Mouse (Mus musculus) CH12.LX (cell line): ENCODE measurements around the gene Csrp2. TPM values are rescaled to one million over a fixed set of nuclear protein-coding genes. Genes with fewer than 3 reads are reported as not detected.

ENCODE experiments used
- DNase-seq: peaks from one replicate; pipeline ENCODE4 v3.0.0-alpha.2; 2013; ENCODE audit errors: extremely low read depth
- H3K27ac ChIP-seq: 2 replicates; pipeline ENCODE4 v1.5.1; 2012; ENCODE audit warnings: low read depth, mild to moderate bottlenecking, control low read depth, moderate library complexity; ENCODE audit not compliant: insufficient read depth
- H3K27me3 ChIP-seq: replicated peaks from 2 replicates; pipeline ENCODE3; 2012; ENCODE audit warnings: inconsistent platforms
- H3K36me3 ChIP-seq, 2 experiments: replicated peaks in 1 of 2; 2 replicates each; pipeline versions ENCODE3 to v1.6.1; 2012; ENCODE audit warnings: inconsistent platforms in 1 of 2, low read length in 1 of 2, mild to moderate bottlenecking in 1 of 2, mixed read lengths in 1 of 2, moderate library complexity in 1 of 2; ENCODE audit not compliant: control insufficient read depth in 1 of 2, insufficient read depth in 1 of 2
- H3K4me1 ChIP-seq, 2 experiments: 2 replicates each; pipeline ENCODE4 v1.6.1; 2012; ENCODE audit warnings: inconsistent platforms in 1 of 2, moderate library complexity in 1 of 2; ENCODE audit not compliant: insufficient read depth in 2 of 2, control insufficient read depth in 1 of 2
- H3K4me2 ChIP-seq: 2 replicates; pipeline ENCODE4 v1.6.1; 2012; ENCODE audit warnings: low read depth, mild to moderate bottlenecking, control low read depth; ENCODE audit not compliant: poor library complexity, insufficient read depth, severe bottlenecking
- H3K4me3 ChIP-seq, 3 experiments: fragments of 150-350 bp in 1 of 3; sonication (generic) in 1 of 3; replicated peaks in 1 of 3; 2 replicates each; pipeline versions ENCODE3 to v1.5.1; 2011 to 2012; ENCODE audit warnings: low read depth in 2 of 3, low read length in 2 of 3, mild to moderate bottlenecking in 2 of 3, moderate library complexity in 2 of 3, control low read depth in 1 of 3, improper control_type of control experiment in 1 of 3, inconsistent platforms in 1 of 3, mixed read lengths in 1 of 3; ENCODE audit not compliant: poor library complexity in 1 of 3
- H3K79me2 ChIP-seq: replicated peaks from 2 replicates; pipeline ENCODE4 v1.6.1; 2012; ENCODE audit warnings: mild to moderate bottlenecking, moderate library complexity; ENCODE audit not compliant: control insufficient read depth, poor library complexity, insufficient read depth, severe bottlenecking; ENCODE audit errors: extremely low read depth
- H3K9ac ChIP-seq: 2 replicates; pipeline ENCODE4 v1.6.1; 2012; ENCODE audit warnings: low read depth, mild to moderate bottlenecking, control low read depth, moderate library complexity; ENCODE audit not compliant: insufficient read depth
- H3K9me3 ChIP-seq: replicated peaks from 2 replicates; pipeline ENCODE3; 2012; ENCODE audit warnings: low read length, inconsistent platforms, mixed read lengths
- BHLHE40 ChIP-seq: IDR thresholded peaks from 2 replicates; pipeline ENCODE4 v1.6.1; 2011; ENCODE audit warnings: mild to moderate bottlenecking, low read depth, low read length, improper control_type of control experiment
- CHD1 ChIP-seq: IDR thresholded peaks from 2 replicates; pipeline ENCODE4 v1.6.1; 2012; ENCODE audit warnings: low read depth, low read length, improper control_type of control experiment, inconsistent platforms
- CHD2 ChIP-seq: IDR thresholded peaks from 2 replicates; pipeline ENCODE4 v1.6.1; 2011; ENCODE audit warnings: low read length, improper control_type of control experiment
- CTCF ChIP-seq, 2 experiments: IDR thresholded peaks in 1 of 2; conservative IDR thresholded peaks in 1 of 2; 2 replicates each; pipeline ENCODE4 v1.5.1; 2011 to 2012; ENCODE audit warnings: low read depth in 2 of 2, low read length in 2 of 2, improper control_type of control experiment in 1 of 2, inconsistent platforms in 1 of 2, mild to moderate bottlenecking in 1 of 2, moderate library complexity in 1 of 2
- E2F4 ChIP-seq: IDR thresholded peaks from 2 replicates; pipeline ENCODE4 v1.6.1; 2011; ENCODE audit warnings: low read depth, low read length, improper control_type of control experiment; ENCODE audit not compliant: insufficient replicate concordance
- ELF1 ChIP-seq: IDR thresholded peaks from 2 replicates; pipeline ENCODE4 v1.6.1; 2014; ENCODE audit warnings: low read depth, mild to moderate bottlenecking, inconsistent platforms, low read length, improper control_type of control experiment
- EP300 ChIP-seq: IDR thresholded peaks from 2 replicates; pipeline ENCODE4 v1.6.1; 2011; ENCODE audit warnings: low read length, improper control_type of control experiment
- ETS1 ChIP-seq: conservative IDR thresholded peaks from 2 replicates; pipeline ENCODE4 v1.6.1; 2012; ENCODE audit warnings: low read depth, mild to moderate bottlenecking, inconsistent platforms, low read length, improper control_type of control experiment, moderate library complexity
- GABPA ChIP-seq: IDR thresholded peaks from 2 replicates; pipeline ENCODE4 v1.6.1; 2012; ENCODE audit warnings: low read depth, low read length, improper control_type of control experiment, inconsistent platforms; ENCODE audit not compliant: insufficient replicate concordance
- HCFC1 ChIP-seq: IDR thresholded peaks from 2 replicates; pipeline ENCODE4 v1.6.1; 2012; ENCODE audit warnings: low read depth, mild to moderate bottlenecking, inconsistent platforms, low read length, improper control_type of control experiment
- IRF4 ChIP-seq: IDR thresholded peaks from 2 replicates; pipeline ENCODE4 v1.6.1; 2014; ENCODE audit warnings: low read depth, mild to moderate bottlenecking, inconsistent platforms, low read length, improper control_type of control experiment
- JUND ChIP-seq: conservative IDR thresholded peaks from 2 replicates; pipeline ENCODE4 v1.6.1; 2011; ENCODE audit warnings: low read depth, low read length, improper control_type of control experiment
- MAFK ChIP-seq: IDR thresholded peaks from 2 replicates; pipeline ENCODE4 v1.6.1; 2011; ENCODE audit warnings: low read length, improper control_type of control experiment; ENCODE audit not compliant: insufficient replicate concordance
- MAX ChIP-seq: IDR thresholded peaks from 2 replicates; pipeline ENCODE4 v1.6.1; 2011; ENCODE audit warnings: low read length, improper control_type of control experiment
- MAZ ChIP-seq: IDR thresholded peaks from 2 replicates; pipeline ENCODE4 v1.6.1; 2012; ENCODE audit warnings: low read depth, mild to moderate bottlenecking, inconsistent platforms, low read length, improper control_type of control experiment, moderate library complexity
- MEF2A ChIP-seq: IDR thresholded peaks from 2 replicates; pipeline ENCODE4 v1.6.1; 2014; ENCODE audit warnings: low read depth, mild to moderate bottlenecking, inconsistent platforms, low read length, improper control_type of control experiment, borderline replicate concordance
- MYC ChIP-seq: IDR thresholded peaks from 2 replicates; pipeline ENCODE4 v1.6.1; 2011; ENCODE audit warnings: low read depth, mild to moderate bottlenecking, improper control_type of control experiment, low read length
- NELFE ChIP-seq: IDR thresholded peaks from 2 replicates; pipeline ENCODE4 v1.6.1; 2011; ENCODE audit warnings: low read depth, low read length, improper control_type of control experiment
- NRF1 ChIP-seq: IDR thresholded peaks from 2 replicates; pipeline ENCODE4 v1.6.1; 2014; ENCODE audit warnings: low read depth, mild to moderate bottlenecking, inconsistent platforms, low read length, improper control_type of control experiment, moderate library complexity
- RAD21 ChIP-seq: IDR thresholded peaks from 2 replicates; pipeline ENCODE4 v1.6.1; 2011; ENCODE audit warnings: low read depth, mild to moderate bottlenecking, low read length, improper control_type of control experiment, moderate library complexity
- SIN3A ChIP-seq: IDR thresholded peaks from 2 replicates; pipeline ENCODE4 v1.6.1; 2012; ENCODE audit warnings: low read length, improper control_type of control experiment, inconsistent platforms
- TBP ChIP-seq: conservative IDR thresholded peaks from 2 replicates; pipeline ENCODE4 v1.6.1; 2011; ENCODE audit warnings: low read depth, low read length, improper control_type of control experiment
- TCF12 ChIP-seq: IDR thresholded peaks from 2 replicates; pipeline ENCODE4 v1.6.1; 2014; ENCODE audit warnings: low read depth, mild to moderate bottlenecking, inconsistent platforms, low read length, improper control_type of control experiment
- UBTF ChIP-seq: IDR thresholded peaks from 2 replicates; pipeline ENCODE4 v1.6.1; 2012; ENCODE audit warnings: low read depth, mild to moderate bottlenecking, inconsistent platforms, low read length, improper control_type of control experiment, moderate library complexity
- USF1 ChIP-seq: IDR thresholded peaks from 2 replicates; pipeline ENCODE4 v1.6.1; 2014; ENCODE audit warnings: low read depth, mild to moderate bottlenecking, inconsistent platforms, low read length, improper control_type of control experiment
- USF2 ChIP-seq: conservative IDR thresholded peaks from 2 replicates; pipeline ENCODE4 v1.6.1; 2011; ENCODE audit warnings: low read depth, low read length, improper control_type of control experiment
- ZC3H11A ChIP-seq: IDR thresholded peaks from 2 replicates; pipeline ENCODE4 v1.6.1; 2012; ENCODE audit warnings: low read depth, mild to moderate bottlenecking, inconsistent platforms, low read length, improper control_type of control experiment
- dilution Hi-C: fragments of 300-500 bp; cut with MboI; formaldehyde crosslinking; loops from 2 replicates; pipeline ENCODE4 v1.14.3; 2020; ENCODE audit warnings: low sequenced_read_pairs; ENCODE audit not compliant: extremely low pct_unique_long_range_greater_than_20kb, extremely low pct_ligation_motif_present
- in situ Hi-C: fragments of 300-500 bp; cut with MboI; formaldehyde crosslinking; loops from 3 replicates; pipeline ENCODE4 v1.14.3; 2019; ENCODE audit warnings: low sequenced_read_pairs, low pct_ligation_motif_present, low pct_unique_long_range_greater_than_20kb, mixed read lengths
- polyA plus RNA-seq: library from polyadenylated mRNA; unstranded; fragments of >175 nt; gene quantifications from 2 replicates; pipeline ENCODE4 v1.2.1, GENCODE M21; 2012; ENCODE audit warnings: low read depth; ENCODE audit not compliant: insufficient read length
- total RNA-seq, 2 experiments: library from RNA; depleted of rRNA; stranded (reverse); fragments of 300-350 nt in 1 of 2; fragments of >200 nt in 1 of 2; gene quantifications; 2 replicates each; pipeline ENCODE4 v1.2.3; 2012 to 2014

Csrp2 gene
- total and polyA plus RNA-seq, 3 experiments: 0.82 to 1.3 (median 0.87) TPM

- dilution Hi-C loops: no loop called here
Observed at GRCm38 (mm10) chr10:110918414-110919391, 886 bp upstream of the Csrp2 start.

DNA sequence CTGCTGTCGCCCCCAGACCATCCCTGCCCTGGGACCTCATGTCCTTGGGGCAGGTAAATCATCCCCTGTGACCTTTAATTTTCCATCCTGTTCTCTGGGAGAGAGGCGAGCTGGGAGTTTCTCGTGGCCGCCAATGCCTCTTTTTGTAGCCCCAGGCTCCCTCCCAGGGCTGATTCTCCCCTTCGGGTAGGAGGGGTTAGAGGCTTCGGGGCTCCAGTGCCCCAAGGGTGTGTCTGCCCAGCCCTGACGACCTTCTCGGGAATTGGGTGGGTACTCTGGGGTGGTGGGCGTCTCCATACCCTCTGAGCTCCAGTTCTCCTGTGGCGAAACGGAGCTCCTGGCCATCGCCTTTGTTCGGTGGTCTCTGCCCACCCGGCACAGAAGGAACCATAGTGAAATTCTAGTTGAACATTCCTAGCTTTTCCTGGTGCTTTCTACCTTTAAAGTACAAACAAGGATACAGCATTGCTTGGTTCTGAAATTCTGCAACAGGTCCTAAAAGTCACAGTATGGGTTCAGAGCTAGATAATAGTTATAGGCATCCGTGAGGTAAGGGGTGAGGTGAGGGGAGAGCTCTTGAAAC is 870 bp downstream of the Csrp2 start:
- peak overlapping the region in 2 of 3 experiments; percentile 30 to 31 for H3K4me3 ChIP-seq
- H3K79me2 ChIP-seq: no peaks in the 10 kb centered on the region
- TF ChIP-seq RAD21: no peak
- no peak for TF ChIP-seq SIN3A
- TF ChIP-seq IRF4: no peak
- TF ChIP-seq TBP: no peak
- TF ChIP-seq CTCF (conservative IDR thresholded peaks at IDR 0.05 in 1 of 2, IDR thresholded peaks at IDR 0.05 in 1 of 2; ENCODE audit: low read depth in 2 of 2, low read length in 2 of 2): no peak
- no peak for TF ChIP-seq USF1
- no peak for TF ChIP-seq JUND
- TF ChIP-seq UBTF: no peak
- TF ChIP-seq E2F4: no peak
- no peak for TF ChIP-seq NELFE
- no peak for TF ChIP-seq MAZ
- no peak for TF ChIP-seq CHD2
- no peak for TF ChIP-seq HCFC1
- no peak for TF ChIP-seq USF2
- TF ChIP-seq GABPA: no peak
- TF ChIP-seq BHLHE40: no peak
- no peak for TF ChIP-seq MEF2A
- TF ChIP-seq MYC: no peak
- DNase-seq: no peak
- dilution Hi-C loops (no loop called here), in situ Hi-C loops (no loop called here)
- no peak overlapping the region for H3K27ac ChIP-seq
- no peaks in the 10 kb centered on the region for H3K4me1 ChIP-seq
- peak overlapping the region; percentile 79 for H3K4me2 ChIP-seq
- H3K9ac ChIP-seq: no peak overlapping the region
- H3K9me3 ChIP-seq: peaks cover 5% of the 10 kb centered on the region
- no peaks in the 10 kb centered on the region for H3K36me3 ChIP-seq
- H3K27me3 ChIP-seq: no peaks in the 10 kb centered on the region

More at GRCm38 (mm10) chr10:110918414-110919391, 886 bp upstream of the Csrp2 start:
- H3K4me1 ChIP-seq: no peaks in the 10 kb centered on the region
- in situ Hi-C loops: no loop called here
- H3K27ac ChIP-seq: no peak overlapping the region
- H3K79me2 ChIP-seq: no peaks in the 10 kb centered on the region
- no peaks in the 10 kb centered on the region for H3K36me3 ChIP-seq
- no peak for DNase-seq
- no peak overlapping the region for H3K4me3 ChIP-seq
- no peaks in the 10 kb centered on the region for H3K27me3 ChIP-seq
- peaks cover 5% of the 10 kb centered on the region for H3K9me3 ChIP-seq
- H3K9ac ChIP-seq: no peak overlapping the region
- TF ChIP-seq ZC3H11A (no peak), TBP (no peak), CTCF (conservative IDR thresholded peaks at IDR 0.05 in 1 of 2, IDR thresholded peaks at IDR 0.05 in 1 of 2; ENCODE audit: low read depth in 2 of 2, low read length in 2 of 2) (no peak), UBTF (no peak), CHD1 (no peak), ETS1 (no peak), BHLHE40 (no peak), NRF1 (no peak), MAFK (no peak), ELF1 (no peak), CHD2 (no peak), MAX (no peak), MAZ (no peak), IRF4 (no peak), E2F4 (no peak), TCF12 (no peak), EP300 (no peak)
- no peak overlapping the region for H3K4me2 ChIP-seq
